Mouse (Mus musculus): ENCODE measurements around the gene Hba-a2.

DNA sequence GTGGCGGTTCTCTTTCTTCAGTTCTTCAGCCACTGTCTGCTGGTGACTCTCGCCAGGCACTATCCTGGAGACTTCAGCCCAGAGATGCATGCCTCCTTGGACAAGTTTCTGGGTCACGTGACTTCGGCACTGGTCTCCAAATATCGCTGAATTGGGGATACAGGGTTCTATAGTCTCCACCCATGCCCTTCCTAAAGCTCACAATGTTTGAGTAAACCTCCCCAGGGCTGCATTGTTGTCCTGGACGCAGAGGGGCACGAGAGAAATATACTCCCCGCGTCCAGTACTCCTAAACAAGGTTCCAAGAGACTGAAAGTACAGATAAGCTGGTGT lies 8.8 kb upstream of the Hba-a2 start:
- no peak for TF ChIP-seq EP300 (IDR thresholded peaks at IDR 0.05; ENCODE audit: low read depth)
- TF ChIP-seq CTCF (IDR thresholded peaks at IDR 0.05; ENCODE audit: low read depth), result no peak

Data from heart, postnatal 0 days (tissue).